Mouse (Mus musculus): Measurements from ENCODE around the gene Cbfa2t2.

DNA sequence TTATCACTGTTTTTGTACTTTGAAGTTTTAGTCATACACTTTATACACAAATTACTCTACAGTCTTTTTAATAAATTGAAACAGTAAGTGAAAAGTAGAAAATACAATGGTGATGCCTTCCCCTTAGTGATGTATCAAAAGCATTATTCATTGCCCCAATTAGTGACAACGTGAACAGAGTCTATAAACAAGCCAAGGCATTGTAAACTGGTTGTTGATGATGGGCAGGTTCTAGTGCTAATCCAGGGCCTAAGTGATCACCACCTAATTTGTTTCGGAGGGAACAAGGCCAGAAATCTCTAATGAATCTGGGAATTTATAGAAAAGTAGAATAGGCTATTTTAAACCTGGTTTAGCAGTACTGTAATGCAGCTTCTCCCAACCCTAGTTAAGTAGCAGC is 70.8 kb downstream of the Cbfa2t2 start:
- TF ChIP-seq CTCF (IDR thresholded peaks at IDR 0.05; ENCODE audit: low read depth) (no peak), EP300 (optimal IDR thresholded peaks at IDR 0.05) (no peak)

Data from stomach, postnatal 0 days (tissue).